Mouse (Mus musculus) thymus, adult 18-20 months (tissue): ENCODE measurements around the gene Fstl4.
A peak's percentile ranks its signal among the peaks of the same experiment; 100 is the strongest.
"Not testable (repeated sequence)": the region's sequence is repeated elsewhere in the genome, so short reads cannot be mapped to it uniquely, and the experiment has no call there.

ENCODE experiments used
- DNase-seq, 2 experiments: peaks; one replicate each; pipeline ENCODE4 v3.0.0; 2022; ENCODE audit warnings: mixed read lengths in 2 of 2

Gene Fstl4

GRCm38 (mm10) chr11:53140196-53140595 lies 375.8 kb downstream of the Fstl4 start:
- DNase-seq: no peak

- DNase-seq: no peak
These were observed 376.4 kb downstream of the Fstl4 start for GRCm38 (mm10) chr11:53140722-53141400.

GRCm38 (mm10) chr11:53143522-53143921 lies 379.1 kb downstream of the Fstl4 start:
- DNase-seq: no peak

- DNase-seq: no peak
These were observed 380.1 kb downstream of the Fstl4 start for GRCm38 (mm10) chr11:53144506-53144905.

GRCm38 (mm10) chr11:53146290-53146689 lies 381.9 kb downstream of the Fstl4 start:
- peak in 1 of 2 experiments; percentile 9 for DNase-seq

- DNase-seq: no peak
These were observed 392.0 kb downstream of the Fstl4 start for GRCm38 (mm10) chr11:53156463-53156862.

- DNase-seq: no peak
These were observed 393.3 kb downstream of the Fstl4 start for GRCm38 (mm10) chr11:53157621-53158259.

GRCm38 (mm10) chr11:53162385-53162784 lies 398.0 kb downstream of the Fstl4 start:
- DNase-seq: no peak

- DNase-seq: no peak
These were observed 402.0 kb downstream of the Fstl4 start for GRCm38 (mm10) chr11:53166478-53166877.

- no peak for DNase-seq
These were observed 417.9 kb downstream of the Fstl4 start for GRCm38 (mm10) chr11:53182177-53182852.

GRCm38 (mm10) chr11:53182858-53183257 lies 418.4 kb downstream of the Fstl4 start:
- DNase-seq: no peak

GRCm38 (mm10) chr11:53184046-53184445 lies 419.6 kb downstream of the Fstl4 start:
- no peak for DNase-seq

GRCm38 (mm10) chr11:53184698-53185097 lies 420.3 kb downstream of the Fstl4 start:
- no peak for DNase-seq

GRCm38 (mm10) chr11:53187427-53188140 lies 423.1 kb downstream of the Fstl4 start:
- DNase-seq: no peak

- DNase-seq: not testable (repeated sequence)
These were observed 432.1 kb downstream of the Fstl4 start for GRCm38 (mm10) chr11:53196551-53196950.

GRCm38 (mm10) chr11:53197111-53197510 lies 432.7 kb downstream of the Fstl4 start:
- no peak for DNase-seq

GRCm38 (mm10) chr11:53202459-53203250 lies 438.2 kb downstream of the Fstl4 start:
- no peak for DNase-seq

GRCm38 (mm10) chr11:53210876-53211275 lies 446.4 kb downstream of the Fstl4 start:
- no peak for DNase-seq

GRCm38 (mm10) chr11:53229011-53229410 lies 464.6 kb downstream of the Fstl4 start:
- no peak for DNase-seq

GRCm38 (mm10) chr11:53231836-53232235 lies 467.4 kb downstream of the Fstl4 start:
- no peak for DNase-seq

GRCm38 (mm10) chr11:53233590-53233989 lies 469.2 kb downstream of the Fstl4 start:
- DNase-seq: no peak
